Mouse (Mus musculus) kidney, adult 2 months (tissue): Measurements from ENCODE around the gene Nfib. TPM values are rescaled to one million over a fixed set of nuclear protein-coding genes. Genes with fewer than 3 reads are reported as not detected.

Experiments used
- DNase-seq: peaks from one replicate; pipeline ENCODE4 v3.0.0; 2021
- H3K27ac ChIP-seq: fragments of 200-500 bp; 2 replicates; pipeline ENCODE4 v1.5.1; 2012; ENCODE audit warnings: low read depth, low read length, control low read depth, inconsistent platforms; ENCODE audit not compliant: insufficient read depth
- H3K27me3 ChIP-seq: fragments of 200-500 bp; replicated peaks from 2 replicates; pipeline ENCODE4 v1.6.1; 2012; ENCODE audit warnings: mild to moderate bottlenecking, moderate library complexity, low read length, inconsistent platforms; ENCODE audit not compliant: control insufficient read depth, insufficient read depth
- H3K36me3 ChIP-seq: fragments of 200-500 bp; 2 replicates; pipeline ENCODE4 v1.6.1; 2012; ENCODE audit warnings: mild to moderate bottlenecking, moderate library complexity, low read length, inconsistent platforms; ENCODE audit not compliant: control insufficient read depth, insufficient read depth
- H3K4me1 ChIP-seq: fragments of 200-500 bp; 2 replicates; pipeline ENCODE4 v1.6.1; 2011; ENCODE audit warnings: low read length; ENCODE audit not compliant: control insufficient read depth, insufficient read depth
- H3K4me3 ChIP-seq: fragments of 200-500 bp; 2 replicates; pipeline ENCODE4 v1.5.1; 2011; ENCODE audit warnings: mild to moderate bottlenecking, low read depth, low read length, control low read depth; ENCODE audit not compliant: insufficient read depth
- CTCF ChIP-seq: fragments of 200-500 bp; conservative IDR thresholded peaks from 2 replicates; pipeline ENCODE4 v1.5.1; 2011; ENCODE audit warnings: low read depth, mild to moderate bottlenecking, control low read depth, low read length, moderate library complexity, mixed read lengths; ENCODE audit not compliant: insufficient read depth, insufficient read length
- POLR2A ChIP-seq: fragments of 200-500 bp; IDR thresholded peaks from one replicate; pipeline ENCODE4 v1.6.1; 2011; ENCODE audit warnings: low read depth, low read length, control low read depth
- WGBS: fragments of 180-500 bp; shearing (Covaris S2); methylation state at CpG from one replicate; pipeline ENCODE4 v1.1.7; 2018; 5-methylcytosine and 5-hydroxymethylcytosine counted together
- polyA plus RNA-seq: library from polyadenylated mRNA; depleted of rRNA; stranded (reverse); fragments of >200 nt; gene quantifications from 2 replicates; pipeline ENCODE4 v1.2.3, GENCODE M21; 2012

Nfib gene
- polyA plus RNA-seq, 1 experiment: 17.6 TPM

DNA sequence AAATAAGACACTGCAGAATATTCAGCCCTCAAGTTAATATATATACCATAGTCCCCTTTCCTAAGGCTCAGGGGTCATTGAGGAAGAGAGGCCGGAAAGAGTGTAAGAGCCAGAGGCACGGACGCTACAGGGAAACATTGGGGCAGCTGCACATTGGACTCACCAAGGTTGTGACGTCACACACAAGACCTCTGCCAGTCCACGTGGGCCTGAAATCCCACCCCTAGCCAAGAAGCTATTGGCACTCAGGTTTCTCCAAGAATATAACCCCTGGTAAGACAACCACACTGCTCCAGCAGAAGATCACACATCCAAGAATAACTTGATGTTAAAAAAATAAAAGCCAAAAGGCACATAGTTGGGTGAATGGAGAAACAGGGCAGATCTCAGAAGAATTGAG lies 89.8 kb downstream of the Nfib start:
- no peak for DNase-seq
- Histone ChIP-seq H3K4me1 (no peaks in the 10 kb centered on the region), H3K4me3 (no peak overlapping the region), H3K36me3 (no peaks in the 10 kb centered on the region), H3K27me3 (no peaks in the 10 kb centered on the region), H3K27ac (no peak overlapping the region)
- TF ChIP-seq POLR2A (no peak), CTCF (no peak)
- 91% methylated on average over 5 of the region's 5 CpGs for WGBS

DNA sequence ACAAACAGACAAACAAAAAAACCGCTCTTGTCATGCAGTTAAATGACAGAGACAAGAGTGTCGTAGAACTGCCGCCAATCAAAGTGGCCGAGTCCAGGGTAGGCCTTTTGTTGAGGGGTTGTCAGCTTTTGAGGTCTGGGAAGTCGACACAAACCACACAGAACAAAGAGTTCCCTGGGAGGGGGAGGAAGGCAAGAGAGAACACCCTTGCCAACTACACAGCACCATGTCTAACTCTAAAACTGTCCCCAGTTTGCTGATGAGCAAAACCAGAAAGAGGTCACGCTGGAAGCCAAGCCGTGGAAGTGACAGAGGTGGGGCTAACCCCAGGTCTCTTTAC lies 91.1 kb downstream of the Nfib start:
- no peak for DNase-seq
- no peaks in the 10 kb centered on the region for H3K27me3 ChIP-seq
- no peak overlapping the region for H3K4me3 ChIP-seq
- no peak for TF ChIP-seq POLR2A
- TF ChIP-seq CTCF: no peak
- no peak overlapping the region for H3K27ac ChIP-seq
- 63% methylated on average over 7 of the region's 7 CpGs for WGBS
- H3K36me3 ChIP-seq: no peaks in the 10 kb centered on the region
- no peaks in the 10 kb centered on the region for H3K4me1 ChIP-seq

- DNase-seq: peak; percentile 55
- TF ChIP-seq POLR2A (no peak), CTCF (peak; percentile 37)
- Histone ChIP-seq H3K27ac (no peak overlapping the region), H3K4me3 (no peak overlapping the region), H3K27me3 (no peaks in the 10 kb centered on the region), H3K36me3 (no peaks in the 10 kb centered on the region), H3K4me1 (no peaks in the 10 kb centered on the region)
- 34% methylated on average over 7 of the region's 7 CpGs for WGBS
These were observed 91.7 kb downstream of the Nfib start for GRCm38 (mm10) chr4:82613606-82614465.

- H3K27ac ChIP-seq: no peak overlapping the region
- 44% methylated on average over 4 of the region's 4 CpGs for WGBS
- TF ChIP-seq CTCF (no peak), POLR2A (no peak)
- H3K27me3 ChIP-seq: no peaks in the 10 kb centered on the region
- DNase-seq: no peak
- no peaks in the 10 kb centered on the region for H3K4me1 ChIP-seq
- no peaks in the 10 kb centered on the region for H3K36me3 ChIP-seq
- no peak overlapping the region for H3K4me3 ChIP-seq
These were observed 95.9 kb downstream of the Nfib start for GRCm38 (mm10) chr4:82609676-82610075.

DNA sequence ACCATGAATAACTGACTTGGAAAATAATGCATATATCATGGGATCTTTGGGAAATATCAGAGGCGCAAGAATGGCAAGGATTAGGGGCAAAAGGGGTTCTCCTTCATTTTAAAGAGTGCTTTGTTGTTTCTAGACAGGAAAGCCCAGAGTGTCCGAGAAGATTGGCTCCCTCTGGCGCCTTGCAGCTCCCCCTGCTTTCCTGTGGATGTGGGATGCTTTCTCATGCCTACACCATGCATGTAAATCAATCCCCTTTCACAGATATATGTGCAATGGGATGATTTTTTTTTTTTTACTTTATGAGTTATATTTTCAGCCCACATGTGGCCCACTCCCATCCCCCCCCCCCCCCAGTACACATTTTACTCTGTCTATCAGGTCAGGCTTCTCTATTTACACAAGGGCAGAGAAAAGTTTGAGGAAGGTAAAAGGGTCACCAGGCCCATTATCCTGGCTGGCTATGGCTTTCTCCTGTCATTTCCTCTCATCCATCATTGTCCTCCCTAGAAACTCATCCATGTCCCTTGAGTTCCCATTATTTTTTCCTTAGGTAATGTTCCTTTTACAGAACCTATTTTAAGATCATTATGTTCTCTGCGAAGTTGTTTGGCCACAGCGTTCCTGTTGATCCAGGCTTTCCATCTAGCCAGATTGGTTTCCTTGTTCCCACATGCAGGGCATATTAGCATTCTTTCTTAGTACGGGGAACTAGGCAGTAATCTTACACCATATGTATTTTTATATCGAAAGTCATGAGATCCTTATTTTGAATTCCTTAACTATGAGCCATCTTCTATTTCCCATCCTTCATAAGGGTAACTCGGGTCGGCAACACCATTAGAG lies 96.6 kb downstream of the Nfib start:
- H3K4me1 ChIP-seq: no peaks in the 10 kb centered on the region
- H3K27ac ChIP-seq: no peak overlapping the region
- no peak overlapping the region for H3K4me3 ChIP-seq
- H3K27me3 ChIP-seq: no peaks in the 10 kb centered on the region
- TF ChIP-seq POLR2A (no peak), CTCF (no peak)
- WGBS: 39% methylated on average over 9 of the region's 9 CpGs
- no peaks in the 10 kb centered on the region for H3K36me3 ChIP-seq
- peak; percentile 25 for DNase-seq

DNA sequence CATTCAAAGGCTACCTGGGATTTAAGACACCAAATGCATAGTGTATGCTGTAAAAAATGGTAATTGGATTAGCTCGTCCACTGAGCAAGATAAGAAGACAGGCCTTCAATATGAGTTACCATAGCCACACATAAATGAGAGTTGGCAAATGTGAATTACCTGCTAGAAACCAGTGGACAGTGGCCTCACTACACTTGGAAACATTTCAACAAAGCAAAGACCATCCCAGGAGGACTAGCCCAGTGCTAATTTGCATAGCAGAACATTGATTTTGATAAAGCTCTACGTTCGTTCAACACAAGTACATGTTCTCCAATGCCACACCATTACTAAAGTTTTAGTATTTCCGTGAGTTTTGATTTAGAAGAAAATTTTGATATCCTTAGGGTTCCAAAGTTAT lies 98.3 kb downstream of the Nfib start:
- Histone ChIP-seq H3K36me3 (no peaks in the 10 kb centered on the region), H3K4me3 (no peak overlapping the region), H3K4me1 (no peaks in the 10 kb centered on the region), H3K27ac (no peak overlapping the region), H3K27me3 (no peaks in the 10 kb centered on the region)
- TF ChIP-seq POLR2A (no peak), CTCF (no peak)
- WGBS: 94% methylated on average over 4 of the region's 4 CpGs
- no peak for DNase-seq

- WGBS: 74% methylated on average over 9 of the region's 9 CpGs
- H3K27ac ChIP-seq: no peak overlapping the region
- H3K4me3 ChIP-seq: no peak overlapping the region
- no peaks in the 10 kb centered on the region for H3K36me3 ChIP-seq
- TF ChIP-seq POLR2A: no peak
- no peak for TF ChIP-seq CTCF
- H3K4me1 ChIP-seq: no peaks in the 10 kb centered on the region
- no peaks in the 10 kb centered on the region for H3K27me3 ChIP-seq
- DNase-seq: no peak
These were observed 99.2 kb downstream of the Nfib start for GRCm38 (mm10) chr4:82606351-82606750.
